Mouse (Mus musculus) small intestine, adult 2 months (tissue): Measurements from ENCODE around the gene Dip2c. TPM values are rescaled to one million over a fixed set of nuclear protein-coding genes. Genes with fewer than 3 reads are reported as not detected.

Experiments used
- H3K27ac ChIP-seq: fragments of 200-500 bp; 2 replicates; pipeline ENCODE4 v1.5.1; 2012; ENCODE audit warnings: low read depth, low read length, control low read depth, inconsistent platforms; ENCODE audit not compliant: insufficient read depth
- H3K27me3 ChIP-seq: fragments of 200-500 bp; 2 replicates; pipeline ENCODE4 v1.6.1; 2012; ENCODE audit warnings: mild to moderate bottlenecking, moderate library complexity, low read length, inconsistent platforms; ENCODE audit not compliant: control insufficient read depth, insufficient read depth
- H3K36me3 ChIP-seq: fragments of 200-500 bp; 2 replicates; pipeline ENCODE4 v1.6.1; 2012; ENCODE audit warnings: mild to moderate bottlenecking, low read length, control low read depth, inconsistent platforms; ENCODE audit not compliant: control insufficient read depth, insufficient read depth
- H3K4me1 ChIP-seq: fragments of 200-500 bp; 2 replicates; pipeline ENCODE4 v1.6.1; 2012; ENCODE audit warnings: low read length, inconsistent platforms, mixed read lengths; ENCODE audit not compliant: control insufficient read depth, insufficient read depth, insufficient read length
- H3K4me3 ChIP-seq: fragments of 200-500 bp; 2 replicates; pipeline ENCODE4 v1.5.1; 2012; ENCODE audit warnings: low read depth, mild to moderate bottlenecking, control low read depth, inconsistent platforms, low read length, moderate library complexity
- CTCF ChIP-seq: fragments of 200-500 bp; IDR thresholded peaks from 2 replicates; pipeline ENCODE4 v1.5.1; 2012; ENCODE audit warnings: low read depth, mild to moderate bottlenecking, control low read depth, inconsistent platforms, low read length, moderate library complexity, mixed read lengths; ENCODE audit not compliant: insufficient replicate concordance, insufficient read length; ENCODE audit errors: extremely low read depth
- POLR2A ChIP-seq: fragments of 200-500 bp; IDR thresholded peaks from 2 replicates; pipeline ENCODE4 v1.6.1; 2012; ENCODE audit warnings: low read depth, mild to moderate bottlenecking, control low read depth, inconsistent platforms, low read length, moderate library complexity
- WGBS: fragments of 180-500 bp; shearing (Covaris S2); methylation state at CpG from one replicate; pipeline ENCODE4 v1.1.7; 2018; 5-methylcytosine and 5-hydroxymethylcytosine counted together
- polyA plus RNA-seq: library from polyadenylated mRNA; depleted of rRNA; stranded (reverse); fragments of >200 nt; gene quantifications from 2 replicates; pipeline ENCODE4 v1.2.3, GENCODE M21; 2012

Gene Dip2c
- polyA plus RNA-seq, 1 experiment = 2.5 TPM

DNA sequence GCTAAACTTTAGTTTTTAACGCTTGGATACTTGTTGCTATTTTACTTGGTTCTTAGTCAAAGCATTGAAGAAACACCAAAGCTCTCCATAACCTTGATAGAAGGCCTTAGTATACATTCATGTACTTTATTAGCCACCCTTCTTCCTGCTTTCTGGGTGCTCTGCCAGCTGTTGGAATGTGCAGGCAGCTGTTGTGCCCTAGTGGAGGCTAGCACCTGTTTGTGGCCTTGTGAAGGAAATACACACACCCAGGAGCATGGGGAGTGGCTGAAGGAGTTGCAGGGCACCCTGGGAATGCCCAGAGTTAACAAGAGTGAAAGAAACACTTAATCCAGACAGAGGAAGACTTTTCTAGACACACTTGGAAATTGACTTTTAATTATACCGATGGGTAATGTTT lies 43.4 kb downstream of the Dip2c start:
- Histone ChIP-seq H3K4me1 (peaks cover 2% of the 10 kb centered on the region; the same call in 1 of the 2 replicates), H3K36me3 (no peaks in the 10 kb centered on the region), H3K4me3 (no peak overlapping the region), H3K27me3 (no peaks in the 10 kb centered on the region), H3K27ac (no peak overlapping the region)
- TF ChIP-seq POLR2A (no peak), CTCF (no peak)
- WGBS = 64% methylated on average over 2 of the region's 2 CpGs

DNA sequence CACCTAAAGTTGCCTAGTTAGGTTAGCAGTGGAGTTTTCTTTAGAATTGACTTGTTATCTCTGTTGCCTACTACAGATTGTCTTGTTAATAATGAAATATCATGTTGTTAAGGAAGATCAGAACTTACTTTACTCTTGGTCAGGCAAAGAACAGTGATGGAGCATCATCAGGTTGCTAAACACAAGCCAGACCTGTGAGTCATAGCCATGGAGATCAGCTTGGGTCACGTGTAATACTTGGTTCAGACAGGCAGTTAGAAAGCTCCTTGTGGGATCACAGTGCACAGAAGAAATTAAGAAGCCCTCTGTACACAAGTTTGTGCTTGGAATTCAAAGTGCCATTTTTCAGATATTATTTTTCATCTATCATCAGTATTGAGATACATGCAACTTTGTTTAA lies 48.9 kb downstream of the Dip2c start:
- Histone ChIP-seq H3K4me3 (no peak overlapping the region), H3K27me3 (no peaks in the 10 kb centered on the region), H3K27ac (no peak overlapping the region), H3K4me1 (peaks cover 7% of the 10 kb centered on the region), H3K36me3 (no peaks in the 10 kb centered on the region)
- 11% methylated on average over 1 of the region's 1 CpGs for WGBS
- no peak for TF ChIP-seq CTCF
- TF ChIP-seq POLR2A = no peak

DNA sequence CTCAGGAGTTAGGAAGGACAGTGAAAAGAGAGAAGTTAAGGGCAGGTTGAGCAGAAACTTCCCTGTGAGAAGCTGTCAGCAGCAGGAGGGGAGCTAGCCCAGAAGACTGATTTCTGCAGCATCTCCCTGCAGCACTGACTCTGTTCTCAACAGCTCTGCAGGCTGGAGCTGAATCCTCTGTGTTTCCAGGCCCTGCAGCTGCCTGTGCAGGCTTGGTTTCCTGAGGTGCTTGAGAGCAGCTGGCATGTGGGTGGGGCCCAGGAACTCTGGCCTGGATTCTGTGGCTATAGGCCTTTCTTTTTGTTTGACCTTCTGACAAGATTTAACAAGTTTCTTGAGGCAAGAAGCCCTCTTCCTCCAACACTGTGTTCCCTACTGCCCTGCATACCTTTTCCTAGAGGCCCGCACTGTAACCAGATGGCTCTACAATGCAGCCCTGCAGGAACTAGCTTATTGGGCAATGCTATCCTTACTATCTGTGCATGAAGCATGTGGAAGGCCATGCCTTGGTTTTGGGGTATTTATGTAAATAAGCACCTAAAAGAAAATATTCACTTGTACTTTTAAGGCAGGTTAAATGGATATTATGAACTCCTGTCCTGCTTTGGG lies 53.1 kb downstream of the Dip2c start:
- WGBS = 56% methylated on average over 1 of the region's 1 CpGs
- peaks cover 7% of the 10 kb centered on the region for H3K4me1 ChIP-seq
- TF ChIP-seq POLR2A (no peak), CTCF (no peak)
- H3K36me3 ChIP-seq = no peaks in the 10 kb centered on the region
- no peaks in the 10 kb centered on the region for H3K27me3 ChIP-seq
- H3K27ac ChIP-seq = no peak overlapping the region
- no peak overlapping the region for H3K4me3 ChIP-seq

DNA sequence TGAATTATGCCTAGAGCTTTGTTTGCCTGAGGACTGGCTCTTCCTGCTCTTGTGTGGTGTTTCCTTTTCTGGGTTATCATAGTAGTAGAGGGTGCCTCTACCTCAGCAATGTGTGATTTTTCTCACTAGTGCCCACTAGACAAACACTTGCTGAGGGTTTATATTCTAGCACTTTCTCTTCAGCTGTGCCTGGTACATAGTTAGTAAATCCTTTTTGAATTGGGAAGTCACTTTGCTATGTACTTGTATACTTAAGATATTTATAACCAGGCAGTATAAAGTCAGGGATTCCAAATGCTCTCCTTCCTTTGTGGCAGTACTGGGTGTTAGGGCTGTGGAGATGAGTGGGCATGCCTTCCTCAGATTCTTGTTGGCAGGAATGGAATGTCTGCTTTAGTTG lies 56.9 kb downstream of the Dip2c start:
- H3K27me3 ChIP-seq = no peaks in the 10 kb centered on the region
- no peaks in the 10 kb centered on the region for H3K36me3 ChIP-seq
- no peak overlapping the region for H3K4me3 ChIP-seq
- H3K27ac ChIP-seq = no peak overlapping the region
- TF ChIP-seq POLR2A (no peak), CTCF (no peak)
- peaks cover 2% of the 10 kb centered on the region for H3K4me1 ChIP-seq

DNA sequence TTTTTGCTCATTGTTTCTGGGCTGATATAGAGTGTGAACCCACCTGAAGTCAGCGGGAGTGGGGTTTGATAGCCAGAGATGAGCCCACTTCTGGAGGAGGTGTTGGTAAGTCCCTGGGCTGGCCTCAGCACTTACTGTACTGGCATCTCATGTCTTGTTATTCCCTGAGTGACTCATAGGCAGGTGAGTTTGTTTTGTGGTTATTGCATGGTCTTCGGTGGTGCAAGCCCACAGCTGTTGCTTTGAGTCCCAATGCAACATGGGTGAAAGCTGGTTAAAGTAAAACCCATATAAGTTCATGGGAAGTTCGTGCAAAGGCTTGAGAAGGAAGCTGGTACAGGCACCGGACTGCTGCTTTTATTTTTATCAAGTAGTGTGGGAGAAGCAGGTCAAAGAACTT lies 64.0 kb downstream of the Dip2c start:
- Histone ChIP-seq H3K27ac (no peak overlapping the region), H3K4me1 (no peaks in the 10 kb centered on the region), H3K27me3 (no peaks in the 10 kb centered on the region), H3K4me3 (no peak overlapping the region), H3K36me3 (no peaks in the 10 kb centered on the region)
- TF ChIP-seq POLR2A (no peak), CTCF (no peak)
- 44% methylated on average over 4 of the region's 4 CpGs for WGBS

DNA sequence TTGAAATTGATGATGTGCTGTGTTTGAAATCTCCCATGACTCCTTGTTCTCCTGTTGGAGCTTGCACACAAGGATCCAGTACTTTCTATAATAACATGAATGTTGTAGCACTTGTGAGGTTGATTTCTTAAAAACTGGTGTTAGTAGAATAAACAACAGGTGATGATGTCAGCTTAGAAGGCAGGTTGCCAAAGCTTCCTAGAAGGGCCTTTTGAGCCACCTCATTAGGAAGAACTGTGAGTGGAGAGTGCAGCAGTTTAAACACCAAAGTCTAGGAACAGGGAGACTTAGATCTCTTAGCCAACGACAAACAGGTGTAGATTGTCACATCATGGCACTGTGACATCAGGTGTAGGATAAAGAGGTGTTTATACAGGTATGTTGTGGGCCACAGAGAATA lies 66.4 kb downstream of the Dip2c start:
- WGBS = 35% methylated on average over 1 of the region's 1 CpGs
- no peak overlapping the region for H3K4me3 ChIP-seq

DNA sequence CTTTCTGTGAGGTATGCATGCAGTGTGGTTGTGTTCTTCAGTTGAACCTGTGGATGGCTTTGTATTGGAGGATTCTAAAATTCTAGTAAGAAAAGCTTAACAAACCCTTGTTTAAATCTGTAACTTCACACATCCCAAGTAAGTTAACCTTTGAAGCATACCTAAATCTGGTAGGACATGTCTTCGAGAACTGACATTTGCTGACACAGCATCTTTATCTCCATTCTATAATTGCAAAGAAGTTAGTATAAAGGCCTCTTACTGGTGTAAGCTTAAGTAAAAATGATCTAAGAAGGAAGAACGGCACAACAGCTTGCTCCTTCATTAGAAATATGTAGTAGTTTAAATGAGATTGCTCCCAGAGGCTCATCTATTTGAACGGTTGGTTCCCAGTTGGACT lies 71.1 kb downstream of the Dip2c start:
- 71% methylated on average over 3 of the region's 3 CpGs for WGBS

More for the DNA sequence above, 66.4 kb downstream of the Dip2c start:
- TF ChIP-seq CTCF (no peak), POLR2A (no peak)
- no peaks in the 10 kb centered on the region for H3K4me1 ChIP-seq
- no peaks in the 10 kb centered on the region for H3K27me3 ChIP-seq
- H3K27ac ChIP-seq = no peak overlapping the region
- H3K36me3 ChIP-seq = no peaks in the 10 kb centered on the region

More for the DNA sequence above, 71.1 kb downstream of the Dip2c start:
- H3K4me3 ChIP-seq = no peak overlapping the region
- H3K4me1 ChIP-seq = no peaks in the 10 kb centered on the region
- TF ChIP-seq CTCF (no peak), POLR2A (no peak)
- H3K36me3 ChIP-seq = no peaks in the 10 kb centered on the region
- H3K27ac ChIP-seq = no peak overlapping the region
- no peaks in the 10 kb centered on the region for H3K27me3 ChIP-seq
